Mouse (Mus musculus) ES-E14 (cell line): ENCODE measurements at regions not wholly inside any gene's neighbourhood (a gene's known extent, or its start where the extent isn't known, plus 50 kb on each side); places are given as distances from the start of the nearest gene placed in this dataset.

ENCODE experiments used
- HCFC1 ChIP-seq: IDR thresholded peaks from 2 replicates; pipeline ENCODE4 v1.6.1; 2012; ENCODE audit warnings: low read length, inconsistent platforms, borderline replicate concordance; ENCODE audit not compliant: insufficient read depth
- MAFK ChIP-seq: IDR thresholded peaks from 2 replicates; pipeline ENCODE4 v1.6.1; 2014; ENCODE audit warnings: mild to moderate bottlenecking, low read depth, low read length, inconsistent platforms; ENCODE audit not compliant: insufficient read depth
- ZNF384 ChIP-seq: IDR thresholded peaks from 2 replicates; pipeline ENCODE4 v1.6.1; 2012; ENCODE audit warnings: low read depth, low read length, inconsistent platforms

- TF ChIP-seq MAFK (no peak), ZNF384 (no peak), HCFC1 (no peak)
These were observed 240.8 kb downstream of the Lmx1a start for GRCm38 (mm10) chr1:167929729-167930341.
